Mouse (Mus musculus) E14TG2a.4 (cell line): ENCODE results near the gene Tmem200c.

Source experiments
- H3K27me3 ChIP-seq: 2 replicates; pipeline ENCODE4 v1.6.1; 2014; ENCODE audit warnings: low read length, control low read depth; ENCODE audit not compliant: insufficient read depth
- H3K36me3 ChIP-seq: 2 replicates; pipeline ENCODE4 v1.6.1; 2014; ENCODE audit warnings: low read length, control low read depth; ENCODE audit not compliant: insufficient read depth
- H3K4me1 ChIP-seq: replicated peaks from 2 replicates; pipeline ENCODE4 v1.6.1; 2014; ENCODE audit warnings: low read depth, low read length, control low read depth
- H3K4me3 ChIP-seq: replicated peaks from 2 replicates; pipeline ENCODE4 v1.5.1; 2014; ENCODE audit warnings: mild to moderate bottlenecking, low read length
- H3K9me3 ChIP-seq: 2 replicates; pipeline ENCODE4 v1.6.1; 2014; ENCODE audit warnings: low read length, control low read depth
- CTCF ChIP-seq: conservative IDR thresholded peaks from 2 replicates; pipeline ENCODE4 v1.5.1; 2014; ENCODE audit warnings: low read length
- NANOG ChIP-seq: IDR thresholded peaks from 2 replicates; pipeline ENCODE4 v1.6.1; 2014; ENCODE audit warnings: borderline replicate concordance, low read length, mixed read lengths
- POU5F1 ChIP-seq: IDR thresholded peaks from 2 replicates; pipeline ENCODE4 v1.6.1; 2014; ENCODE audit warnings: low read length, borderline replicate concordance

Gene Tmem200c

GRCm38 (mm10) chr17:68875917-68876495, 49.6 kb downstream of the Tmem200c start:
- H3K27me3 ChIP-seq = no peaks in the 10 kb centered on the region; the same call in 1 of the 2 replicates
- TF ChIP-seq NANOG = no peak
- no peak for TF ChIP-seq CTCF
- TF ChIP-seq POU5F1 = no peak
- H3K36me3 ChIP-seq = no peaks in the 10 kb centered on the region
- no peaks in the 10 kb centered on the region for H3K4me1 ChIP-seq
- H3K4me3 ChIP-seq = no peak overlapping the region
- H3K9me3 ChIP-seq = peaks cover 6% of the 10 kb centered on the region; the same call in 1 of the 2 replicates

DNA sequence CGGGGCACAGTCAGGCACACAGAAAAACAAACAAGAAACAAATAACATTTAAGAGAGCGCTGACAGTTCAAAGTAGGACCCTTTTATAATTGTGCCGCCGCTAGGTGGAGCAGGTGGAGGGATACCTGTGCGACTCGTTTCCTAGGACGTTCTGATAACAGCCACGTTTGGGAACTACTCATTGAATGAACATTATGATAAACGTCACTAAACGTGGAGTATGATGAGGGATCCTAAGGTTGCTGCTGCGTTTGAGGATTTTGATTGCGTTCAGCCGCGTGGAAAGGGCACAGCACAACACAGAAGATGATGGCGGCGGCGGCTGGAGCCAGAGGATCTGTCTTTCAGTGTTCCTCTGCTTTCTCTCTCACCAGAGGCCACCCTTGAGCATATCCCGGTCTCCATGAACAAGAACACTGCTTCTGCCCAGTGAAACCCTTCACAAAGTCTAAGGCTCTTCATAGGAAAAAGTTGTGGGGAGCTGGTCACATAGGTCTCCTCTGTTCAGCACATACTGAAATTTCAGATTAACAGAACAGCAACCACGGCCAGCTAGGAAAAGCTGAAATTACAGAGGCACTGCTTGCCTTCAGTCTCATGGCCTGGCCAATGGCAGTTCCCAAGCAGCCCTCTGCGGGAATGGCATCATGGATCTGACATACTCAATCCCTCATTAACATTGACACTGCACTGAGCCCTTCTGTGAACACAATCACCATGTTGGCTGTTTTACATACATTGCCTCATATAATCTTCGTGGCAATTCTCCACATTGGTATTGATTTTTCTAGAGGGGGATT, 55.5 kb downstream of the Tmem200c start:
- Histone ChIP-seq H3K9me3 (peaks cover 6% of the 10 kb centered on the region; the same call in 1 of the 2 replicates), H3K4me1 (no peaks in the 10 kb centered on the region), H3K36me3 (no peaks in the 10 kb centered on the region), H3K27me3 (no peaks in the 10 kb centered on the region; the same call in 1 of the 2 replicates), H3K4me3 (no peak overlapping the region)
- TF ChIP-seq NANOG (no peak), CTCF (peak; percentile 46)

DNA sequence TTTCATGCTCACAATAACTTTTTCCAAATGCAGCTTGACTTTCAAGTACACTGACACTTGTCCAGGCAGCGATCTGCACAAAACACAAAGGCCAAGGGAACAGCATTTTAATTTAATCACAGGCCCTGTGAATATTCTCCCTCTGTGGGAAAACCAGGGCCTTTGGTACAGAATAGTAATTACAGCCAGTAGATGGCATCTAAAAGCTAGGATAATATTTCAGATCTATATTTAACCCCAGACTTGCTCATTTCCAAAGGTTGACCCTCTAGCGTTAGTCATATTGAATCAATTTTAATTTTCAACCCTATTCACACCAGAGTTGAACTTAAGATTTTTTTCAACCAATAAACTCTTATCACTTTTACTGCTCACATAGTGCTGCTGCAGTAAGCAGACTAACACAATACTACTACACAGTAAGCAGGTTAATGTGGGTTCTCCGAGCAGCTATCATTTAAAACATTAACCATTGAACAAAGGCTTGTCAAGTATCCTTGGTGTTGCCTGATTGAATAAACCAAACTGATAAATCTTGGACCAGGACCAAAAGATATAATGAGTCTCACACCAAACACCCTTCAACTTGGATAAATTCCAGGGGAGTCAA, 57.2 kb downstream of the Tmem200c start:
- no peak for TF ChIP-seq CTCF
- TF ChIP-seq NANOG = no peak
- no peak for TF ChIP-seq POU5F1
- H3K4me1 ChIP-seq = no peaks in the 10 kb centered on the region
- no peaks in the 10 kb centered on the region for H3K36me3 ChIP-seq
- H3K9me3 ChIP-seq = peaks cover 6% of the 10 kb centered on the region; the same call in 1 of the 2 replicates
- H3K27me3 ChIP-seq = no peaks in the 10 kb centered on the region; the same call in 1 of the 2 replicates
- no peak overlapping the region for H3K4me3 ChIP-seq

- no peak for TF ChIP-seq POU5F1
- TF ChIP-seq CTCF = no peak
- no peak for TF ChIP-seq NANOG
- no peaks in the 10 kb centered on the region for H3K9me3 ChIP-seq
Measured at GRCm38 (mm10) chr17:68890672-68891071, 64.2 kb downstream of the Tmem200c start.

More at GRCm38 (mm10) chr17:68890672-68891071, 64.2 kb downstream of the Tmem200c start:
- no peaks in the 10 kb centered on the region for H3K36me3 ChIP-seq
- H3K4me3 ChIP-seq = no peak overlapping the region
- H3K27me3 ChIP-seq = no peaks in the 10 kb centered on the region
- H3K4me1 ChIP-seq = no peaks in the 10 kb centered on the region
